Mouse (Mus musculus): ENCODE results near the gene Scube2.
A peak's percentile ranks its signal among the peaks of the same experiment; 100 is the strongest.

Scube2 gene

GRCm38 (mm10) chr7:109865370-109866229 is at the start of gene Scube2:
Scube2 (minus strand) TSS chr7:109865679.
- peak in 1 of 2 experiments; percentile 16 for DNase-seq

DNA sequence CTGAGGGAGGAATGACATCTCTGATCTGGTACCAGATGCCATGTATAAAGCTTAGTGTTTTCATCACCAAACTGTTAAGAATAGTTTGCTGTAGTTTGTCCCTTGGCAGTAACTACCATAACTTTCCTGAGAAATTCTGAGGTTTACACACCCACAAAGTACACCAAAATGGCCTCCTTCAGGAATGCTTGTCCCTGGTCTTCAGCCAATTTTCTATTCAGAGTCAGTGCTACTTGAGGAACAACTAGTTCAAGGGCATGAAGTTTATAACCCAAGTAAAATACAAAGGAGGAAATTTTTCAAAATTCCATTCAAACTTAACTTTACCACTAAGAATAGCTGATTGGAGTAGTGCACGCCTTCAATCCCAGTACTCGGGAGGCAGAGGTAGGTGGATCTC is 40.7 kb upstream of the Scube2 start:
- no peak for DNase-seq

- no peak for DNase-seq
Observed at GRCm38 (mm10) chr7:109900921-109901320, 35.4 kb upstream of the Scube2 start.

- DNase-seq, result peak in 1 of 2 experiments; percentile 14
Observed at GRCm38 (mm10) chr7:109898911-109899310, 33.4 kb upstream of the Scube2 start.

- peak; percentile 75 to 81 for DNase-seq
Observed at GRCm38 (mm10) chr7:109892530-109892929, 27.1 kb upstream of the Scube2 start.

GRCm38 (mm10) chr7:109891786-109892185 is 26.3 kb upstream of the Scube2 start:
- no peak for DNase-seq

GRCm38 (mm10) chr7:109890256-109890655 is 24.8 kb upstream of the Scube2 start:
- peak; percentile 52 to 70 for DNase-seq

GRCm38 (mm10) chr7:109889300-109889699 is 23.8 kb upstream of the Scube2 start:
- DNase-seq, result no peak

DNA sequence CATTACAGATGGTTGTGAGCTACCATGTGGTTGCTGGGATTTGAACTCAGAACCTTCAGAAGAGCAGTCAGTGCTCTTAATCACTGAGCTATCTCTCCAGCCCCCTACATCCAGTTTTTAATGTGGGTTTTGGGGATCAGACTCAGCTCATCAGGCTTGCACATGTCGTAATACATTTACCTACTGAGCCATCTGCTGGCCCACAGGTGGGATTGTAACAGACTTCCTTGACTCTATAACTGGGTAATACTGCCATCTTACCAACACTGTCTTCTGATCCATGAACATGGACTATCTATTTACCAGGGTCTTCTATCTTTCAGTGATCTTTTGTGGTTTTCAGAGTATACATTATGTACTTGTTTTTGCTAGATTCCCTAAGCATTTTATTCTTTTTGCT is 20.8 kb upstream of the Scube2 start:
- no peak for DNase-seq

DNA sequence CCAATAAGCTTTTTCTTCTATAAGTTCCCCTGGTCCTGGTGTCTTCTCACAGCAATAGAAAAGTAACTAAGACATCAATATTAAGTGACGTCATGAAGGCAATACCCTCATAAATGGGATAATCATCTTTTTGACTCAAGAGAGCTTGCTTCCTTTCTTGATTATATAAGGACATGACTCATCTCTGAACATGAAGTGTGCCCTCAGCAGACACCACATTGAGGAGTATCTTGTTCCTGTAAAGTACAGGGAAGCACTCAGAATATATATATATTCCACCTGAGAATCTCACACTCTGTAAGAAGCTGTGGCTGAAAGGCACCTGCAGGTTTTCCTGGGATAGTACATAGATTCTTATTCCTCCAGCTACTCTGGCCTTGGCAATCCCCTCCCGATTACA is 17.1 kb upstream of the Scube2 start:
- no peak for DNase-seq

DNA sequence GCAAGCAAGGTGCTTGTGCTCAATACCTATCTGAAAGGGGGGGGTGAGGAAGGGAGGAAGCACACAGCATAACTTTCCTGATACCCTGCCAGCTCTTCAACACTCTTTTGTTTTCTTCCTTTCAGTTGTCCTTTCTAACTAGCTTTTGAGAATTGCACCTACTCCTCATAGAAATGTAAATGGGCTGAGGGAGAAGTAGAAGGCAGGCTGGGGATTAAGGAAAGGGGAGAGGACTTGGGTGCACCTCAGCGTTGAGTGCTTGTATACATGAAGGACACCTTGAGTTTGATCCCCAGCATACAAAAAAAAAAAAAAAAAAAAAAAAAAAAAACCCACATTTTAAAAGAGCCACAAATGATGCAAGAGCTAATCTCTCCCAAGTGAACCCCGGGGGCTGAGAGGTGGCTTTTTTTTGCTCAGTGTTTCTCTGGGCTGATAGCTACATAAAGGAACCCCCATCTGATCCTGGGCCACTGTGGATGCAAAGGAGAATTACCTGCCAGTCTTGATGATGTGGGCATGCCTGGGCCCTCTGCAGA is 16.2 kb upstream of the Scube2 start:
- DNase-seq, result no peak

DNA sequence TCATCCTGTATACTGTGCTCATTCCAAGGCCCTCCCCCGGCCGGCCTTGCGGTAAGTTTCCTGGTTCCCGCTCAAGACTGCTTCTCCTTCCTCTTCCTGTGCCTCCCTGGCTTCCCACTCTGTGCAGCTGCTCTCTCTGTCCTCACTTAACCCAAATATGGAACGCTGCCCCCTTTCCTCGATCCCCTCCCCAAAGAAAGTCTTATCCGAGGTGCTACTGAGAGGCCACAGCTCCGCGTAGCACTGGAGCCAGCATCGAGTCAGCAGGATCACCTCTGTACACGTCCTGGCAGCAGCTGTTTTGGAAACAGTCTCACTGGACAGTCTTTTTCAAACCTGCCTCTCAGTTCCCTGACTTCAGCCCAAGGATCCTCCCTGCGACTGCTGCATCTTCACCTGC is 13.7 kb upstream of the Scube2 start:
- DNase-seq, result no peak

GRCm38 (mm10) chr7:109876085-109876484 is 10.6 kb upstream of the Scube2 start:
- DNase-seq, result no peak

GRCm38 (mm10) chr7:109875598-109875997 is 10.1 kb upstream of the Scube2 start:
- DNase-seq, result no peak

- DNase-seq, result no peak
Observed at GRCm38 (mm10) chr7:109875033-109875432, 9.6 kb upstream of the Scube2 start.

DNA sequence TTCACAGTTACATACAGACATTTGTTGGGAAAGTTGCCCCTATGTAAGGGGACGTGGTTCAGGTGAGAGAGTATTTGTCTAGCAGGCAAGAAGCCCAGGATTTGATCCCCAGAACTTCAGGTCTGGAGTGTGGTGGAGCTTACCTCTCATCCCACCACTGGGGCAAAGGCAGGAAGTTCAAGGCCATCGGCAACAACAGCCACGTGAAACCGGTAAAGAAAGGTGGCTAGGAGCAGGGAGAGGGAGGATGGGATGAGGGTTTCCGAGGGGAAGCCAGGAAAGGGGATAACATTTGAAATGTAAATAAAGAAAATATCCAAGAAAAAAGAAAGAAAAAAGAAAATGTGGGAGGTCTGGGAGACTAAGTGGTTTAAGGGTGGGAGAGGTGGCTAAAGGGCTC is 7.7 kb upstream of the Scube2 start:
- no peak for DNase-seq

DNA sequence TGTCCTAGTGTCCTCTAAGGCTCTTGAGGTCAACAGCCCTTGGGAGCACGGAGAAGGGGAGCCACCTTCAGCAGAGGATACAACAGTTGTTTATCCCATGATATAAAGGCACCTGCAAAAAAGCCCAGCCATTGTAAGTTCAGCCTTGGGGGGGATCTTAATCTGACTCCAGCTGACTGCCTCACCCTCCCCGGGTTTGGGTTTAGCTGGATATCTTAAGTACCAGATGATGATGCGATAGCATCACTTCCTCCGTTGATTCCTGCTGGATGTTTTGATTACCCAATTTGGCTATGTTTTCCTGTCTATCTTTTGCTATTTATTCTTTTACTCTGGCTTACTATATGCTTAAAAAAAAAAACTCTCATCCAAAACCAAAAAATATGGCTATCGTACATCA is 5.8 kb upstream of the Scube2 start:
- no peak for DNase-seq

- DNase-seq, result no peak
Observed at GRCm38 (mm10) chr7:109868498-109868897, 3.0 kb upstream of the Scube2 start.

- no peak for DNase-seq
Observed at GRCm38 (mm10) chr7:109866643-109867042, 1.2 kb upstream of the Scube2 start.

DNA sequence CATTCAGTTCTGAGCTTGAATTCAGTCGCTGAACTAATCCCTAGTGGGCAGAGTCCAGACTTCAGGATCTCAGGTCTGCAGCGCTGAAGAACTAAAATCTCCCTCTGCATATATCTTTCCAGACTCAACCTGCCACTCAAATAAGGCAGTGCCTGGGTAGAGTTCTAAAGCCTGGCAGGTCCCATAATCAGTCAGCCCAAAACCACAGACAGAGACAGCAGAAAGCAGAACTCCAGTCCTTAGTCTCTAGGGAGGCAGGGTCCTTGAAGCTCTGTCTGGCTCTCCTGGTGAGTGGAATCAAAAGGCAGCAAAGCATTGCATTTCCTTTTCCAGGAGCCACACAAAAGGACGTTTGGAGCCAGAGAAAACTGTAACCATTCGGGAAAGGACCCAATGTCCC is 1.9 kb downstream of the Scube2 start:
- no peak for DNase-seq

GRCm38 (mm10) chr7:109860162-109860561 is 5.3 kb downstream of the Scube2 start:
- no peak for DNase-seq

DNA sequence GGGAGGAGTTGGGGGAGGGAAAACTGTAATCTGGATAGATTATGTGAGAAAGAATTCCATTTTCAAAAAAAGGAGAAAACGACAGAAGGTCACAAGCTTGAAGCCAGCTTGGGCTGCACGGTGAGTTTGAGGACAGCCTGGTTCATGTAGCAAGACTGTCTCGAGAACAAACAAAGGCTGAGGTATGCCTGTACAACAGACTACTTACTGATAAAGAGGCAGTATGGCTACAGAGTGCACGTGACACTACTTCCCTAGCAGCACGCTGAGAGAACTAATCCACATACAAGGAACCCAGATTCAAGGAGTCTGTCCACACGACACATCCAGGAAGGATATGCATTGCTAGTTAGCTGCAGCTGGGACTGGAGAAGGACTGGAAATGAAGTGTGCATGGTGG is 6.1 kb downstream of the Scube2 start:
- DNase-seq, result no peak

GRCm38 (mm10) chr7:109852752-109853212 is 12.7 kb downstream of the Scube2 start:
- peak; percentile 38 to 51 for DNase-seq

DNA sequence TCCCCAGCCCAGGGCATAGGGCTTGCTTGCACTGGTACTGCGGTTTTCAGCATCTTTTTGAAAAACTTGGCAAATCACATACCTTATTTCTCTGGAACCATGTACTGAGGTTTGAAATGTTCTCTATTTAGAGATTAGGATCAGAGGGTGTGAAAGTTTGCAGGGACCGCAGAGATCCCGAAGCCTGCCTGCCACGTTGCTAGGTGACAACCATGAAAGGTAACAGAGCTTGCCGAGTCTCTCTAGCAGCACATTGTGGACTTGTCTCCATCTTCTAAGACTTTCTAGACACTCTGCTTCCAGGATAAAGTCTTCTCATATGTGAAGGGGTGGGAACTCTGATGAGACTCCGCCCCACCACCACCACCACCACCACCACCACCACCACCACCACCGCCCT is 13.5 kb downstream of the Scube2 start:
- no peak for DNase-seq

GRCm38 (mm10) chr7:109850531-109850930 is 14.9 kb downstream of the Scube2 start:
- DNase-seq, result no peak

All from cerebellum, adult 18-20 months (tissue).